Mouse (Mus musculus): ENCODE measurements at regions not wholly inside any gene's neighbourhood (a gene's known extent, or its start where the extent isn't known, plus 50 kb on each side); places are given as distances from the start of the nearest gene placed in this dataset.

DNA sequence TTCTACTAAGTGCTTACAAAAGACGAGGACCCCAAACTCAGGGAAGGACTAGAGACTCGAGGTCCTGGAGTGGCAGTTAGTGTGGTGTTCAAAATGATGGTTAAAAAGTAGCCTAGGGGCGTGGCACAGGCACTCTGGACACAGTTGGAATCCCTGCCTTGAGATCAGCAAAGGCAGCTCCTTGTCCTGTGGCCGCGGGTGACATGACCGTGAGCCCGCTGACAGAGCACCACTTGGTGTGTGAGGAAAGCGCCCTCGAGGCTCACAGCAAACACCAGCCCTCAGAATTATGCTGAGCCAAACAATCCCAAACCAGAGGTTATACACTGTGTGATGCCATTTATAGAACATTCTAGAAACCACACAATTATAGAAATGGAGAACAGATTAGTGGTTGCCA is 112.9 kb upstream of the Tmem189 start:
- TF ChIP-seq POLR2A (IDR thresholded peaks at IDR 0.05; ENCODE audit: borderline replicate concordance, extremely low read depth, insufficient read depth, insufficient read length, poor library complexity, severe bottlenecking) = no peak
- TF ChIP-seq CTCF (IDR thresholded peaks at IDR 0.05; ENCODE audit: borderline replicate concordance, extremely low read depth, insufficient read depth, insufficient read length) = no peak
